Mouse (Mus musculus): ENCODE data around the gene Hacd4. TPM values are rescaled to one million over a fixed set of nuclear protein-coding genes. Genes with fewer than 3 reads are reported as not detected.

Gene Hacd4
- polyA plus RNA-seq, 1 experiment from 2014 or later, result 4.2 TPM

DNA sequence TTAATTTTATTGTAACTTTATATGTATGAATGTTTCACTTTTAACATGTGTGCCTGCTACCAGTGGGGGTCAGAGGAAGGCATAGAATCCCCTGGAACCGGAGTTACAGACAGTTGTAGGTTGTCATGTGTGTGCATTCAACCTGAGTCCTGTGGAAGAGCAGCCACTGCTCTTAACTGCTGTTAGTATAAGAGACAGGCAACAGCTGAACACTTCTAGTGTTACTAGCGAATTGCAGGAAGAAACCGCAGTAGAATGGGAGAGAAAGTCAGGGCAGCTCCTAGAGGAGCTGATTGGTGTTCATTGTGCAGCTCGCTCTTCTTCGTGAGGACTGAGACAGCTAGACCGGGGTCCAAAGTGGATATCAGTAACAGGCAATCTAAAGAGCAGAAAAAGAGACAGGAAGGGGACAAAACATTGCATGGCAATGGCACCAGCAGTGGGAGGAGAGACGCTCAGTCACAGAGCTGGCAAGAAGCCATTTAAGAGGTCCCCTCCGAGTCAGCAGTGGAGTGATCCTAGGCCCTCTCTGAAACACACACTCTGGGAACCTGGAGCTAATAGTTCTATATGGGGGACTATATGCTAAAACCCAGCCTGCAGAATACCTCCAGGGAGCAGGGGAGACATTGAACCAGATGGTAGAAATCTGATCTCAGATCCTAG, 24.4 kb upstream of the Hacd4 start:
- WGBS, result 66% methylated on average over 8 of the region's 8 CpGs
- Histone ChIP-seq H3K4me2 (ENCODE audit: low read length) (no peak overlapping the region), H3K27ac (ENCODE audit: low read depth, low read length) (no peak overlapping the region), H3K9ac (ENCODE audit: low read depth, low read length) (no peak overlapping the region), H3K4me1 (ENCODE audit: control insufficient read depth, insufficient read depth, low read depth, low read length) (no peaks in the 10 kb centered on the region), H3K4me3 (ENCODE audit: low read length) (no peak overlapping the region), H3K27me3 (replicated peaks; ENCODE audit: control insufficient read depth, insufficient read depth, low read length) (no peaks in the 10 kb centered on the region), H3K36me3 (ENCODE audit: control insufficient read depth, insufficient read depth, low read length) (no peaks in the 10 kb centered on the region), H3K9me3 (ENCODE audit: control insufficient read depth, low read length) (no peaks in the 10 kb centered on the region)
- ATAC-seq, result no peak

DNA sequence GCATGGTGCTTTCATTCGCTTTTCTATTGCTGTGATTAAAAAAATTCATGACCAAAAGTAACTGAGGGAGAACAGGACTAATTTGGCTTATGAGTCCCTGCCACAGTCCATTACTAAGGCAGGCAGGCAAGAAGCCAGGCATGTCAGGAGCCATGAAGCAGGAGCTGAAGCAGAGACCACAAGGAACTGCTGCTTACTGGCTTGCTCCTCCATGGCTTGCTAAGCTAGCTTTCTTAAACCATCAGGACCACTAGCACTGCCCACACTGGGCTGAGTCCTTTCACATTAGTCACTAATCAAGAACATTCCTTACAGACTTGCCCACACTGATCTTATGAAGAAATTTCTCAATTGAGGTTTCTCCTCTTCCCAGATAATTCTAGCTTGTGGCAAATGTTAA, 23.8 kb upstream of the Hacd4 start:
- H3K4me1 ChIP-seq (ENCODE audit: control insufficient read depth, insufficient read depth, low read depth, low read length), result no peaks in the 10 kb centered on the region
- H3K9me3 ChIP-seq (ENCODE audit: control insufficient read depth, low read length), result no peaks in the 10 kb centered on the region
- no peaks in the 10 kb centered on the region for H3K27me3 ChIP-seq (replicated peaks; ENCODE audit: control insufficient read depth, insufficient read depth, low read length)
- H3K9ac ChIP-seq (ENCODE audit: low read depth, low read length), result no peak overlapping the region
- no peaks in the 10 kb centered on the region for H3K36me3 ChIP-seq (ENCODE audit: control insufficient read depth, insufficient read depth, low read length)
- no peak overlapping the region for H3K4me3 ChIP-seq (ENCODE audit: low read length)
- H3K27ac ChIP-seq (ENCODE audit: low read depth, low read length), result no peak overlapping the region
- H3K4me2 ChIP-seq (ENCODE audit: low read length), result no peak overlapping the region
- ATAC-seq, result no peak
- 83% methylated on average over 1 of the region's 1 CpGs for WGBS

DNA sequence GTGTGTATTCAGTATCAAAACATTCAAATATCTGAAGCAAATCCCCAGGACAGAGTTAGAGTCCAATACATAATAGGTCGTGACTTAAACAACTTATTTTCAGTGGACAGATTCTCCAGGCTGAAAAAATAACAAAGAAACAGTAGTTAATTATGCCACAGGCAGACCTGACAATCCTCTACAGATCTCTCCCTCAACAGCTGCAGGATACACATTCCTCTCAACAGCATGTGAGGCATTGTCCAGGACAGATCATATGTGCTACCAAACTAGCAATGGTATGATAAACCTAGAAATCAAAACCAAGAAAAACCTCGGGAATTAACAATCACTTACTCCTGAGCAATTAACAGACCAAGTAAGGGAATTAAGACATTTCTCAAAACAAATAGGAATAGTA, 22.6 kb upstream of the Hacd4 start:
- Histone ChIP-seq H3K4me2 (ENCODE audit: low read length) (no peak overlapping the region), H3K36me3 (ENCODE audit: control insufficient read depth, insufficient read depth, low read length) (no peaks in the 10 kb centered on the region), H3K4me1 (ENCODE audit: control insufficient read depth, insufficient read depth, low read depth, low read length) (no peaks in the 10 kb centered on the region), H3K9me3 (ENCODE audit: control insufficient read depth, low read length) (no peaks in the 10 kb centered on the region), H3K27me3 (replicated peaks; ENCODE audit: control insufficient read depth, insufficient read depth, low read length) (no peaks in the 10 kb centered on the region), H3K27ac (ENCODE audit: low read depth, low read length) (no peak overlapping the region), H3K9ac (ENCODE audit: low read depth, low read length) (no peak overlapping the region), H3K4me3 (ENCODE audit: low read length) (no peak overlapping the region)
- WGBS, result 82% methylated on average over 2 of the region's 2 CpGs
- ATAC-seq, result no peak

DNA sequence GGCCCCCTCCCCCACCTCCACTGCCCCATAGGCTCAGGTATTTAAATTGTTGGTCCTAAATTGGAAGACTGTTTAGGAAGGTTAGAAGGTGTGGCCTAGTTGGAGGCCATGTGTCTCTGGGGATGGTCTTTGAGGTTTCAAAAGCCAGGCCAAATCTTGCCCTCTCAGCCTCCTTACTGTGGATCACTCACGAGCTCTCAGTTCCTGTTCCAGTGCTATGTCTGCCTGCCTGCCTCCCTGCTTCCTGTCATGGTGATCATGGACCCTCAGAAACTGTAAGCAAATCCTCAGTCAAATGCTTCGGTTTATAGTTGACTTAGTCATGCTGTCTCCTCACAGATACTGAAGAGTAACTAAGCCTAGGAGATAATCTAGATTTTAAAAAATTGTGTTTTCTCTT, 19.9 kb upstream of the Hacd4 start:
- H3K27me3 ChIP-seq (replicated peaks; ENCODE audit: control insufficient read depth, insufficient read depth, low read length), result no peaks in the 10 kb centered on the region
- no peak overlapping the region for H3K27ac ChIP-seq (ENCODE audit: low read depth, low read length)
- no peaks in the 10 kb centered on the region for H3K4me1 ChIP-seq (ENCODE audit: control insufficient read depth, insufficient read depth, low read depth, low read length)
- no peak overlapping the region for H3K4me3 ChIP-seq (ENCODE audit: low read length)
- WGBS, result 69% methylated on average over 2 of the region's 2 CpGs
- no peak for ATAC-seq
- H3K9ac ChIP-seq (ENCODE audit: low read depth, low read length), result no peak overlapping the region
- H3K9me3 ChIP-seq (ENCODE audit: control insufficient read depth, low read length), result no peaks in the 10 kb centered on the region
- H3K36me3 ChIP-seq (ENCODE audit: control insufficient read depth, insufficient read depth, low read length), result no peaks in the 10 kb centered on the region
- H3K4me2 ChIP-seq (ENCODE audit: low read length), result no peak overlapping the region

- Histone ChIP-seq H3K4me3 (ENCODE audit: low read length) (no peak overlapping the region), H3K27ac (ENCODE audit: low read depth, low read length) (no peak overlapping the region), H3K27me3 (replicated peaks; ENCODE audit: control insufficient read depth, insufficient read depth, low read length) (no peaks in the 10 kb centered on the region), H3K4me1 (ENCODE audit: control insufficient read depth, insufficient read depth, low read depth, low read length) (no peaks in the 10 kb centered on the region), H3K36me3 (ENCODE audit: control insufficient read depth, insufficient read depth, low read length) (no peaks in the 10 kb centered on the region), H3K9me3 (ENCODE audit: control insufficient read depth, low read length) (no peaks in the 10 kb centered on the region), H3K9ac (ENCODE audit: low read depth, low read length) (no peak overlapping the region), H3K4me2 (ENCODE audit: low read length) (no peak overlapping the region)
- WGBS, result 83% methylated on average over 1 of the region's 1 CpGs
- ATAC-seq, result no peak
Observed at GRCm38 (mm10) chr4:88458093-88458492, 19.4 kb upstream of the Hacd4 start.

- ATAC-seq, result no peak
- H3K27ac ChIP-seq (ENCODE audit: low read depth, low read length), result no peak overlapping the region
- WGBS, result 96% methylated on average over 1 of the region's 1 CpGs
- H3K27me3 ChIP-seq (replicated peaks; ENCODE audit: control insufficient read depth, insufficient read depth, low read length), result no peaks in the 10 kb centered on the region
- H3K36me3 ChIP-seq (ENCODE audit: control insufficient read depth, insufficient read depth, low read length), result no peaks in the 10 kb centered on the region
- H3K9ac ChIP-seq (ENCODE audit: low read depth, low read length), result no peak overlapping the region
- H3K4me2 ChIP-seq (ENCODE audit: low read length), result no peak overlapping the region
- H3K9me3 ChIP-seq (ENCODE audit: control insufficient read depth, low read length), result no peaks in the 10 kb centered on the region
- no peaks in the 10 kb centered on the region for H3K4me1 ChIP-seq (ENCODE audit: control insufficient read depth, insufficient read depth, low read depth, low read length)
- H3K4me3 ChIP-seq (ENCODE audit: low read length), result no peak overlapping the region
Observed at GRCm38 (mm10) chr4:88450087-88450765, 11.5 kb upstream of the Hacd4 start.

DNA sequence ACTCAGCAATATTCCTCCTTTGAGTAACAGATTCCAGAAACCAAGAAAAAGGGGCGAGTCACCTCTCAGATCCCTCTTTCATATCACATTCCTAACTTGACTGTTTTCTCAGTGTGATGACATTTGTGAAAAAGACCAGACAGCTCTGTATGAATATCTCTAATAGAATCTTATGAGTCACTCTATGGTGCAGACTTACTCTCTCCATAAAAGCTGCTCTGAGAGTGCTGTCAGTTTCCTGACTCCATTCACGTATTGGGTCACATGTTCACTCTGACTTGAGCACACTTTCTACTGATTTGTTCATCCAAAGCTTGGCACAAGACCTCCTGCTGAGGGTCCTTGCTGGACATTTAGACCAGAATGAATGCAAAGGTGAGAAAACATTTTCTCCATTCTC, 10.2 kb upstream of the Hacd4 start:
- Histone ChIP-seq H3K36me3 (ENCODE audit: control insufficient read depth, insufficient read depth, low read length) (no peaks in the 10 kb centered on the region), H3K9me3 (ENCODE audit: control insufficient read depth, low read length) (no peaks in the 10 kb centered on the region), H3K27me3 (replicated peaks; ENCODE audit: control insufficient read depth, insufficient read depth, low read length) (no peaks in the 10 kb centered on the region), H3K4me3 (ENCODE audit: low read length) (no peak overlapping the region), H3K27ac (ENCODE audit: low read depth, low read length) (no peak overlapping the region), H3K9ac (ENCODE audit: low read depth, low read length) (no peak overlapping the region), H3K4me2 (ENCODE audit: low read length) (no peak overlapping the region), H3K4me1 (ENCODE audit: control insufficient read depth, insufficient read depth, low read depth, low read length) (no peaks in the 10 kb centered on the region)
- 79% methylated on average over 2 of the region's 2 CpGs for WGBS
- ATAC-seq, result no peak

- H3K27me3 ChIP-seq (replicated peaks; ENCODE audit: control insufficient read depth, insufficient read depth, low read length), result no peaks in the 10 kb centered on the region
- ATAC-seq, result no peak
- 95% methylated on average over 7 of the region's 7 CpGs for WGBS
Observed at GRCm38 (mm10) chr4:88440814-88441213, 2.1 kb upstream of the Hacd4 start.

GRCm38 (mm10) chr4:88439669-88440123, 968 bp upstream of the Hacd4 start:
- H3K36me3 ChIP-seq (ENCODE audit: control insufficient read depth, insufficient read depth, low read length), result no peaks in the 10 kb centered on the region
- no peaks in the 10 kb centered on the region for H3K27me3 ChIP-seq (replicated peaks; ENCODE audit: control insufficient read depth, insufficient read depth, low read length)
- H3K4me2 ChIP-seq (ENCODE audit: low read length), result no peak overlapping the region
- ATAC-seq, result no peak; the same call in 1 of the 2 replicates
- H3K4me1 ChIP-seq (ENCODE audit: control insufficient read depth, insufficient read depth, low read depth, low read length), result peaks cover 9% of the 10 kb centered on the region
- no peak overlapping the region for H3K9ac ChIP-seq (ENCODE audit: low read depth, low read length)
- H3K9me3 ChIP-seq (ENCODE audit: control insufficient read depth, low read length), result no peaks in the 10 kb centered on the region
- H3K4me3 ChIP-seq (ENCODE audit: low read length), result no peak overlapping the region
- WGBS, result 74% methylated on average over 6 of the region's 6 CpGs
- no peak overlapping the region for H3K27ac ChIP-seq (ENCODE audit: low read depth, low read length)

More at GRCm38 (mm10) chr4:88440814-88441213, 2.1 kb upstream of the Hacd4 start:
- Histone ChIP-seq H3K4me2 (ENCODE audit: low read length) (no peak overlapping the region), H3K4me1 (ENCODE audit: control insufficient read depth, insufficient read depth, low read depth, low read length) (peaks cover 9% of the 10 kb centered on the region), H3K36me3 (ENCODE audit: control insufficient read depth, insufficient read depth, low read length) (no peaks in the 10 kb centered on the region), H3K9me3 (ENCODE audit: control insufficient read depth, low read length) (no peaks in the 10 kb centered on the region), H3K27ac (ENCODE audit: low read depth, low read length) (no peak overlapping the region), H3K9ac (ENCODE audit: low read depth, low read length) (no peak overlapping the region), H3K4me3 (ENCODE audit: low read length) (no peak overlapping the region)

Data from hindbrain, embryonic 16.5 days (tissue).